Mouse (Mus musculus) spleen, postnatal 10 days (tissue): ENCODE data around the gene Cbx2.
A peak's percentile ranks its signal among the peaks of the same experiment; 100 is the strongest.

ENCODE experiments used
- DNase-seq, 2 experiments: peaks; one replicate each; pipeline ENCODE4 v3.0.0; 2021 to 2022; ENCODE audit warnings: low spot score in 2 of 2

Gene Cbx2

GRCm38 (mm10) chr11:119022895-119023615 lies at the start of gene Cbx2:
Cbx2 (plus strand) TSS chr11:119022962.
- peak in 1 of 2 experiments; percentile 79 for DNase-seq

- DNase-seq: no peak
Measured at GRCm38 (mm10) chr11:118974340-118974739, 48.4 kb upstream of the Cbx2 start.

- DNase-seq: peak; percentile 49 to 67
Measured at GRCm38 (mm10) chr11:118975427-118975826, 47.3 kb upstream of the Cbx2 start.

- DNase-seq: no peak
Measured at GRCm38 (mm10) chr11:118975917-118976316, 46.8 kb upstream of the Cbx2 start.

- no peak for DNase-seq
Measured at GRCm38 (mm10) chr11:118980388-118980787, 42.4 kb upstream of the Cbx2 start.

GRCm38 (mm10) chr11:118981012-118981776 lies 41.6 kb upstream of the Cbx2 start:
- peak in 1 of 2 experiments; percentile 46 for DNase-seq

GRCm38 (mm10) chr11:118982593-118983113 lies 40.1 kb upstream of the Cbx2 start:
- DNase-seq: no peak

- no peak for DNase-seq
Measured at GRCm38 (mm10) chr11:118985571-118985970, 37.2 kb upstream of the Cbx2 start.

- DNase-seq: no peak
Measured at GRCm38 (mm10) chr11:118987999-118988398, 34.8 kb upstream of the Cbx2 start, which contains the start of gene Enpp7. Enpp7 (plus strand) TSS chr11:118988188.

- peak in 1 of 2 experiments; percentile 54 for DNase-seq
Measured at GRCm38 (mm10) chr11:118992781-118993180, 30.0 kb upstream of the Cbx2 start.

GRCm38 (mm10) chr11:118995448-118995847 lies 27.3 kb upstream of the Cbx2 start:
- DNase-seq: no peak

- DNase-seq: no peak
Measured at GRCm38 (mm10) chr11:118997182-118997581, 25.6 kb upstream of the Cbx2 start.

- peak; percentile 55 to 78 for DNase-seq
Measured at GRCm38 (mm10) chr11:118998540-118999265, 24.1 kb upstream of the Cbx2 start.

- DNase-seq: no peak
Measured at GRCm38 (mm10) chr11:118999361-118999804, 23.4 kb upstream of the Cbx2 start.

GRCm38 (mm10) chr11:119000877-119001276 lies 21.9 kb upstream of the Cbx2 start:
- no peak for DNase-seq

GRCm38 (mm10) chr11:119001493-119002128 lies 21.2 kb upstream of the Cbx2 start:
- DNase-seq: no peak

GRCm38 (mm10) chr11:119005547-119006275 lies 17.1 kb upstream of the Cbx2 start:
- no peak for DNase-seq

GRCm38 (mm10) chr11:119006462-119006861 lies 16.3 kb upstream of the Cbx2 start:
- DNase-seq: no peak

GRCm38 (mm10) chr11:119007461-119008456 lies 15.0 kb upstream of the Cbx2 start:
- DNase-seq: no peak
